Mouse (Mus musculus) urinary bladder, postnatal 25 days (tissue): ENCODE measurements around the gene B9d2.
A peak's percentile ranks its signal among the peaks of the same experiment; 100 is the strongest.
"Not testable (repeated sequence)": the region's sequence is repeated elsewhere in the genome, so short reads cannot be mapped to it uniquely, and the experiment has no call there.

Source experiments
- DNase-seq: peaks from one replicate; pipeline ENCODE4 v3.0.0; 2022; ENCODE audit warnings: low spot score

The B9d2 gene

DNA sequence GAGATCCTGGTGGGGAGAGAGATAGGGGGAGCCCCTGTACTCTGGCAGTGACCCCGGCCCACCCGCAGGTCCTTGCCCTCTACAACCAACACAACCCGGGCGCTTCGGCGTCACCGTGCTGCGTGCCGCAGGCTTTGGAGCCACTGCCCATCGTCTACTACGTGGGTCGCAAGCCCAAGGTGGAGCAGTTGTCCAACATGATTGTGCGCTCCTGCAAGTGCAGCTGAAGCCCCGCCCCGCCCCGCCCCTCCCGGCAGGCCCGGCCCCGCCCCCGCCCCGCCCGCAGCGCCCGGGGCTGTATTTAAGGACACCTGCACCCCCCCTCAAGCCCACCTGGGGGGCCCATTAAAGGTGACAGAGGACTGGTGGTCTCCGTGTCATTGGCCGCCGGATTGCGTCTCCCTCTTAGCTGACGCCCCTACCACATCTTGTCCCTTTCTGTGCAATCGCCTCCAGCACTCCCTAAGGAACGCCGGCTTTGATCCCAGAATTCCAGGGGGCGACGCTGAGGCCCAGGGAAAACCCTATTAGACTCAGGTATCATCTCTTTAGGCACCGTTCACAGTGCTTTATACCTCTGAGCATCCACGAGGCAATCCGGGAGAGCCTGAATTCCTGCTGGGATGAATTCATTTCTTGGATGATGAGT is 24.3 kb downstream of the B9d2 start:
- no peak for DNase-seq

DNA sequence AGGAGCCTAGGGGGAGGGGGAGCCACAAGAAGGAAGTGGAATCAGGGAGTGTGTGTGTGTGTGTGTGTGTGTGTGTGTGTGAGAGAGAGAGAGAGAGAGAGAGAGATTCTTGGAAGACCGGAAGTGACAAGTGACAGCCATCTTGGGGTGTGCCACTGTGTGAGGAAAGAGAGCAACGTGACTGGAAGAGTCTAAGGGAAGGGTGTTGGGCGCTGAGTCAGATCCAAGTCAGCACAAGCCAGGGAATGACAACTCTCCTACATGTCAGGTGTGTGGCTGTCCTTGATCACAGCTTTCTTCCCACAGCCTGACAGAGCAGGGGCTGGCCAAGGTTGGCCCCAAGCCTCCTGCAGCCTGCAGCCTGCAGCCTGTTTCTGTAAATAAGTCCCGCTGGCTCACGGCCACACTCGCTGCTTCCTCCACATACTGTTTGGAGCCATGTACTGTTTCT is 25.2 kb downstream of the B9d2 start:
- peak; percentile 26 for DNase-seq

DNA sequence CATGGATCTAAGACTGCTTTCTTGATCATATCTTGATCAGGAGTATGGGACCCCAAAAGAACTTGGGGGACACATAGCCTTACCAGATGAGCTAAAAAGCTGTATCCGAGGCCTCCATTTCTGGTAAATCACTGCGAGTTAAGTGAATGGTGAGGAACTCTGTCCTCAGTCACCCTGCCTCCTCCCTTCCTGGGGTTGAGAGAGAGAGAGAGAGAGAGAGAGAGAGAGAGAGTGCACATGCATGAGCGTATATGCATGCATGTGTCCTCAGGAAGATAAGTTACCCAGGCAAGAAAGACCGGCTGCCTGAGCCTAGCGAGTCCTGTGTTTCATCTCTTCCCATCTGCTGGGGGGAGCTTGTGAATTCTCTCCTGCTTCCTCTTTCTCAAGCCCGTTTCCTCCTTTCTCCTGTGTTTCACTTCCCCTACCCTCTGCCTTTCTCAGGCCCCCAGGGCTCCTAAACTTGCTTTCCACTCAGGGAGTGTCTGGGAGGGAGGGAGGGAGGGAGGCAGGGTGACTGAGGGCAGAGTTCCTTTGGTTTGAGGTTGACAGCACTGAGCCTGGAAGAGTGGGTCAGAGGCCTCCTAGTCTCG is 26.1 kb downstream of the B9d2 start:
- DNase-seq, result no peak

DNA sequence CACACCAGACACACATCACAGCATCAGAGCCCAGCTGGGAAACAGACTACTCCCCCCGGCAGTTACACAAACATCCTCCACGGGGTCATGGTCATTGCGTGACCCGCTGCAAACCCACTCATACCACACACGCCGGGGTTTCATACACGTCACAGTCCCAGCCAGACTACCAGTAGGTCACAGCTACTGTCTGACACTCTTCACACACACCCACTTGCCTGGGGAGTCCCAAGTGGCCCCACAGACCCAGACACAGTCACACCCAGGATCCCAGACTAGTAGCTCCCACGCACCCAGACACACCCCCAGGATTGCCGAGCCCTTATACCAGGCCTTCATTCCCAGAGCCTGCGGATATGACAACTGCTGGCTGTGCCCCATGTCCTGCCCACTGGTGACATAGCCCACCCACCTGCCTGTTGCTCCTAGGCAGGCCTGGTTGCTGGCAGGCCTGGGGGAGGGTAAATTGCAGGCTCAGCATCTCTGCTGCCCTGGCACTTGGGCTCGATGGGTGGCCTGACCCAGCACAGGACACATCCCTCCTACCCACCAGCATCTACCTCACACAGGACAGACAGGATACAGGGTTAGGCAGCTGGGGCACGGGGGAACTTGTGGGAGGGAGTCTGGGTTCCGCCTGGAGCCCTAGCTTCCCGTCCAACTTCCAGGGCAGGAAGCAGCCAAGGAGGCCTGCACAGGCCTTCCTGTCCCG is 27.2 kb downstream of the B9d2 start:
- no peak for DNase-seq

DNA sequence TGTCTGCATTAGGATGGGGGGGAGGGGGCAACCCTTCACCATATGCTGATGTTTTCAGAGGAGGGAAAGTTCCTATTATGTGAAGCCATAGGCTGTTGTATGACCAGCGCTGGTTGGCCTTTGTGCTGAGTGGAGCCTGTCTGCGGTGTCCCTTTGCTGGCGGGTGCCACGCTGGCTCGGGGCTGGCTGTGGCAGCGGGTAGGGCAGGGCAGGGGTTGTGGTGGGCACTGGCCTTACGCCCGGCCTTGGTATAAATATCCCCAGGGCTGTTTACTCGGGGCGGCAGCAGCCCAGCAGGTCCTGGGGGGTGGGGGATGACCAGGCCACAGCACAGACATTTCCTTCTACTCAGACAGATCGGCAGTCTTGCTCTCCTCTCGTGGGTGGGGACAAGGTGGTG is 29.4 kb downstream of the B9d2 start:
- DNase-seq, result no peak

DNA sequence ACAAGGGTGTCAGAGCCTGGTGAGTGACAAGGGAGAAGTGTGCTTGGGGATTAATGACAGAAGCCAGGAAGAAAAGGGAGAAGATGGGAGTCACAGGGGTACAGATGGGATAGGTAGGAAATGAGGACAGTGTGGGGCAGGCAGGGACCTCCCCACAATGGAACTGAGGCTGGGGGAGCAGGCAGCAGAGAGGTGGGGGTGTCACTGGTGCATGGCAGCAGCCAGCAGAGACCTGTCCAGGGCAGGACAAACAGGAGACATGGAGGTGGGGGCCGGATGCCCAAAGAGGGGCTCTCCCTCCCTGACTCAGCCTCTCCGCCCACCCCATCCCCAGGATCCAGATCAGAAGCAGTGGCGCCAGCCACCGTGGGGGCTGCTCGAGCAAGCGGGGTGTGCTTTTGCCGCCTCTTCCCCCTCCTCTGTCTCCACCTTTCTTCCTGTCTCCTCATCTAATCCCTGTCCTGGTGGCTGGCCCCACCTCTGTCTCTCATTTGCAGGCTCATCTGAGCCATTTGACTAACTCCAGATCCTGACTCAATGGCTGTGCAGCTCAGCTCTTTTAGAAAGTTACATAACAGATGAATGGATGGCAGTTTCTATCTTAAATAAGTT is 30.0 kb downstream of the B9d2 start:
- no peak for DNase-seq

DNA sequence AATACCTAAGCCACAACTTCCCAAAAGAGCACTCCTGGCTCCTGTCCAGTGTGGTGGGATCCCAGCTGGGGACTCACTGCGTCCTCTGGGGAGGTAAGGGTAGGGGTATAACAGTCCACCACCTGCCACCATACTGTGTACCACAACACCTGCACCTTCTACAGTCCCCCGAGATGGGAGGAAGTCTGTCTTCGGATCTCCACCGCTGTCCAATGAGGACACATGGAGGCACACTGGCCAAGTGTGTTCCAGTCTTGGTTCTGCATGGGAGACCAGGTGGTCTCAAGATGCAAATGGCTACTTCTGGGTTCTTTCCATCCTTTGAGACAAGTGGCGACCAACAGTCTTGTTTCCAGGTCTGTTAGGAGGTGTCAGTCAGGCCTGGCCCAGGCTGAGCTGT is 30.6 kb downstream of the B9d2 start:
- no peak for DNase-seq

DNA sequence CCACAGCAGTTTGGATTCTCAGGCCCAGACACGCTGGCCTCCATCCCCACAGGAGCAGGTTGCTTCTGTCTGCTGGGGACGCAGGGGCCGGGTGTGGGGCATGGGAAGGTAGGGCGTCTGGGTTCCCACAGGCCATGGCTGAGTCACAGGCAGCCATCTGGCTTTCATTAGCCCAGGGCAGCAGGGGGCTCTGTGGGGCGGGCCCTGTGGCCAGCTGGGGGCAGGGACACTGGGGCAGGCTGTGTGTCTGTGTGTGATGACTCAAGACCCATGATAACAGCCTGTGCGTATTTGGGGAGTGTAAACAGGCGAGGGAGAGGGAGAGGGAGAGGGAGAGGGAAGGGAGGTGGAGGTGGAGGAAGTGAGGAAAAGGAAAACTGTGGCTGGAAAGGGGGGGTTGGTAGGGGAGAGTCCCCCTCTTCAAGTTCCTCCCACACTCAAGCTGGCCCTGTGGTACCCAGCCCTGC is 31.2 kb downstream of the B9d2 start:
- peak; percentile 58 for DNase-seq

DNA sequence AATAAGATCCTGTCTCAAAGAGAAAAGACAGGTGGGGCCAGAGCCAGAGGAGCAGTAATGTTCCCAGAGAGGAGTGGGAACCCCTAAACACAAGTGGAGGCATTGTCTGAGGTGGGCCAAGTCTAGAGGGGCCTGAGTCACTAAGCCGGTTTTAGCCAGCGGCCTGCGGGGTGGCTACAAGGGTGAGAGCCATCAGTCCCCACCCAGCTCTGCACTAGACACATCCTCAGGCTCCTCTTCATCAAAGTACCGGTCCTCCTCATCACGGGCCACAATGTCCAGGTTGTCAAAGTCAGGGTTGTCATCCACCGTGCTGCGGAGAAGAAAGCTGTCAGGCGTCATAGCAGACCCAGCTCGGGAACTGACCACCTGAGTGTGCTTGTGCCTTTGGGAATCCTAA is 32.2 kb downstream of the B9d2 start:
- DNase-seq, result no peak

DNA sequence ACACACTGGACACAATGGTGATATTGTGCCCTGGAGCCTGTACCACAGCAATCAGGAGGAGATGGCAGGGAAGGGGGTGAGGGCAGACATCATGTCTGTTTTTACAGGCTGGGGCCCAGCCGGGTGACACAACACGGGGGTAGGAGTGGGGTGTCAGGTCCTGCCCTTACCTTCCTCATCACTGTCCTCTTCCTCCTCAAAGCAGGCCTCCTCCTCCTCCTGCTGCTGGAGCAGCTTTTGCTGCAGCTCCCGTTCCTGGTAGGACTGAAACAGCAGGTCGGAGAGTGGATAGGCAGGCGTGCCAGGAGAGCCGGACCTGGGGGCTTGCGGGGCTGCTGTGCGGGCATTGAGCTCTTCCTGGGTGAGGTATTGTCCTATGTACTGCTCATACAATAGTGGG is 34.0 kb downstream of the B9d2 start:
- no peak for DNase-seq

DNA sequence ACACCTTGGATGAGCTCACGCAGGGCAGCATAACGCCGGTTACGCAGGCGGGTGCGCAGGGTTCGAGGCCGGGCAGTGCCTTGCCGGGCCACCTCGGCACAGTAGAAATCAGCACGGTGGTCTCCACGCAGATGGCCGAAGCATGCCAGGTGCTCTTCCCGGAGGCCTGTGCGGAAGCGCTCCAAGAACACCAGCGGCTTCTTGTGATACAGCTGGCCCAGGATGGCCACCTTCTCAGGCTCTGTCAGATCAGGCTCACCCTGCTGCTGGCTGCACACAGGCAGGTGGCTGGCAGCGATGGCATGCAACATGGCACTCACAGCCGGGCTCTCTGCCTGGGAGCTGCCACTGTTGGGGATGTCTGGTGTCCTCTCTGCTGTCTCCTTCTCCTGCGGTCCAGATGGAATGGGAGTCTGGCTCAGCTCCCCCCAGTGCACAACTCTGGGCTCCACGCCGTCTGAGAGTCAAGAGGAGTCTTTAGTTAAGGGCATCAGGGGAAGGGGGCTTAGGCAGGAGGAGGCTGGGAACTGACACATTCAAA is 35.2 kb downstream of the B9d2 start:
- DNase-seq, result no peak

DNA sequence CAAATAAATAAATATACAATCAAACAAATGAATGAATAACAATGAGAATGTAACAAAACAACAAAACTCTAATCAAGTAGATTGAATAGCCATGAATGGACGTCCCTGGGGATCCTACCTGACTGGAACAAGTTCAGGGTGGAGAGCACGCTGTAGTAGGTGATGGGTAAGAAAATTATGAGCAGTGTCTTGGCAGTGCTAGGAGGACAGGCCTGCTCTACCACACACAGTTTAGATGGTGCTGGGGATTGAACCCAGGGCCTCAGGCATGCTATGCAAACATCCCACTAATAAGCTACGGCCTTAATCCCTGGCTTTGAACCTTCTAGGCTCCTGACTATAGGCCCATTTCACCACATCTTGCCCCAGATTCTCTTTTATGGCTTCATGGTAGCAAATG is 36.9 kb downstream of the B9d2 start:
- no peak for DNase-seq

DNA sequence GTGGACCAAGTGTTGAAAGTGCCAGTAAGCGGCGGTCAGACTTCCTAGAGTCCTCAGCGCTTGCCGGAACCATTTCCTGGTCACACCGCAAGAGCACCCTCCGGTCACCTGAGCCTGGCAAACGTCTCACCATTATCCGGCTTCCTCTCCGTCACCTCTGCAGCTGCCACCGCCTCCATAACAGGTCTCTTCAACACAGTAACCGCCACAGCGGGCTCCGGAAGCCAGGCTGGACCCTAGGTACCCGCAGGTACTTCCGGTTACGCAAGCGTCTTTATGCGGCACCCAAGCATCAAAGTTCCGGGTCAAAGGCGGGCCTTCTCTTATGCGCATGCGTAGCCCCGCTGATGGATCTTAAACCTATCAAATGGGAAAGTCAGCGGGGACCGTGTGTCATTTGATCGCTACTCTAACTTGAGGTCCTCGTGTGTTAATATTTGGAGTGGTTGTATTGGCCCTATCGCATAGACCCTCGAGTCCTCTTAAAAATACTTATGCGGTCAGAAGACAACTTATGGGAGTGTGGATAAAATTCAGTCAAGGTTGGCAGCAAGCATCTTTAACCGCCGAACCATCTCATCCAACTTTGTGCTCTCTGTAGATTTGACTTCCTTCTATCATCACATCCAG is 38.3 kb downstream of the B9d2 start, which contains the start of gene Ccdc97:
Gene Ccdc97 (minus strand): TSS at position 301 of the 630 bp plus-strand sequence.
- peak; percentile 85 for DNase-seq

DNA sequence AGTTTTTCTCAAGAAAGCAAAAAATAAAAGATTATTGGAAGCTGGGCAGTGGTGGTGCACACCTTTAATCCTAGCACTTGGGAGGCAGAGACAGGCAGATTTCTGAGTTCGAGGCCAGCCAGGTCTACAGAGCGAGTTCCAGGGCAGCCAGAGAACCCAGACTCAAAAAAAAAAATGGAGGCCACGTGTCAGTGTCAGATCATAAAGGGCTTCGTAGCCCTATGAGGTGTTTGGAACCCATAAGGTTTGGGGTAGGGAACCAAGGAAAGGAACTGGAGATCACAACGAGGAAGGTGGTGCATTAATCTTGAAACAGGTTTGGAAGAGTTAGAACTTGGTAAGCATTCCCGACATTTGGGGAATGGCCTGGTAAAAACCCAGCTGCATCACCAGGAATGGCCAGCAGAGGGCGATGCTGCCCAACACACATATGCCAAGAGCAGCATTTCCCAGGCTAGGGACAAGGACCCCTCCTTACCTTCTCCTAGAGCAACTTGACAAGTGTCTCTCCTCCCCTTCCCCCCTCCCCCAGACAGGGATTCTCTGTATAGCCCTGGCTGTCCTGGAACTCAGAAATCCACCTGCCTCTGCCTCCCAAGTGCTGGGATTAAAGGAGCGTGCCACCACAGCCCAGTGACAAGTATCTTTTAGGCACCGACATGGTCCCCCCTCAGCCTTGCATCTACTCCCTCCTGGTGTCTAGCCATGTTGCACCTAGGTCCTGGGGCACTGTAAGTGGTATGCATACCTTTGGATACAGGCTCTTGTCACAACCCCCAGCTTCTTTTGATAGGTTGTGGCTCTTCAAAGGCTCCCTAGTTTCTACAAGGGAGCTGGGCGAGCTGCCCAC is 39.4 kb downstream of the B9d2 start:
- peak; percentile 72 for DNase-seq

DNA sequence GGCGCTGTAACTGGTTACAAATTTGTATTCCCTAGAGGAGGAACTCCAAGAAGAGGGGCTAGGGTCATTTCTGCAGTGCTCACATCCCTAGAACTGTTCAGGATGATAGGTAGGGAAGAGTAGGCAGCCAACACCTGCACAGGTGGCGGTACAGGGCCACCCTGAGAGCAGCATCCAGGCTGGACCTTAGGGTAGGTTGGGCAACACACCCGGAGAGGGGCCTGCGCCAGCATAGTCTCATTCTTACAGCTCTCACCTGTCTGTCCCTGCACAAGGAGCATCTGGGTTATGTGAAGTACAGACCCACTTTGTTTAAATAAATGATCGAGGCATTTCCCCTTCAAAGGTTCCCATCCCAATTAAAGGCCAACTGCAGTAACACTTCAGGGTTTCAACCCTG is 40.2 kb downstream of the B9d2 start:
- no peak for DNase-seq

DNA sequence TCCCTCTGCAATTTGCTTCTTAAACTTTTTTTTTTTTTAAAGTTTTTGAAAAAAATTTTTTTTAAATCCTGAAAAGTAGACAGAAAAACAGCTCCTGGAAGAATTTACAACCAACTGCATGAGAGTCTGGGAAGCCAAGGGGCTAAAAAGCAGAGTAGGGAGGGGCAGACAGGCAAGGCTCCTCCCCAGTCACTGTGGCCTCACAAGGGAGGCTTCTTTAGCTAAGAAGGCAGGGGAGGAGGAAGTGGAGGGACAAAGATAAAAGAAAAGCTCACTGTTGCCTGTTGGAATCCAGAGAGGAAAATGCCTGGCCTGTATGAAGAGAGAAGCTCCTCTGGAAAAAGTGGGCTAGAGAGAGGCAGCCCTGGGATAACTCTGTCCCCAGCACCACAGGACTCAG is 41.2 kb downstream of the B9d2 start:
- DNase-seq, result not testable (repeated sequence)

DNA sequence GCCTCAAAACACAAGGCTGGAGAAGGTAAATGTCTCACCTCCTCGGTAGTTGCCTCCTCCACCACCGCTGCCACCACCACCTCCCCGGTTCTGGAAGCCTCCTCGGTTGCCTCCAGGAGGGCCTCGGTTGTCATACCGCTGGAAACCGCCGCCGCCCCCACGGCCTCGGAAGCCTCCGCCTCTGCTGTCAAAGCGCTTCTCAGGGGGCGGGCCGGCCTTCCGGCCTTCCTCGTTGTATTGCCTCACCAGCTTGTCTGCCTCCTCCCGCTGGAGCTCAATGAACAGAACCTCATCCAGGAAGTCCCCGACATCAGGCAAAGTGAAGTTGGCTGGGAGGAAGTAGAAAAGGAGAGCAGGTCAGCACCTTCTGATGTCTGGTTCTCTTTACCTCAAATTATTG is 45.3 kb downstream of the B9d2 start:
- no peak for DNase-seq

DNA sequence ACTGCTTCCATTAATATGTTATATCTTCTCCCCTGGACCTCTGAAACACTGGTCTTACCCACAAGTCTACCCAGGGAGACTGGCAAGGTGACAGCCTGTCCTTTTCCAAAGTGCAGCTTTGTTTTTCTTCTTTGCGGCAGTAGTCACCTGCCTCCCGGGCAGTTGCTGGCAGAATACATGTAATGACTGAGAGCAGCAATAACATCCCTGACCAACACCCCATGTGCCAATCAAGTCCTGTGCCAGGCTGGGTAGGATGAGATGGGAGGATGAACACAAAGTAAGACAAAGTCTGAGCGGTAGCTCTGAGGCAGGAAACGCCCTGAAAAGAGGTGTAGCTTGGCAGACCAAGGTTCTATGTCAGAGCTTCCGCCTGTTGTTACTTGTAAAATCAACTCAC is 47.2 kb downstream of the B9d2 start:
- DNase-seq, result no peak

DNA sequence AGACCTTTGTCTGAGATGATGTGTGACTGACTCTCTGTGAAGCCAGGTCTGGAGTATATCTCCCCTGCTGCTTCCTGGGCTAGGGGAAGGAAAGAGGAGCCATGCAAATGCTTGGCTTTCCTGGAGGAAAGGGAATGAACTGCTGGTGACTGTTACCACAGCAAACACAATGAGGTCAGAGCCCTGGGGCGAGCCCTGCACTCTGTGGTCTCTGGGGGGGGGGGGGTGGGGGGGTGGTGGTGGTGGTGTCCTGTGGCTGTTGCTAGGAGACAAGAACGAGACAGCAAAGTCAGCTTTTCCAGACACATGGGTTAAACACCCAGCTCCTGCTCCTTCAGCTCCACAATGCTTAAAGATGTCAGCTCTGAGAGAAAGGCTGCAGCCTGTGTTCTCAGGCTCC is 48.8 kb downstream of the B9d2 start:
- DNase-seq, result no peak

DNA sequence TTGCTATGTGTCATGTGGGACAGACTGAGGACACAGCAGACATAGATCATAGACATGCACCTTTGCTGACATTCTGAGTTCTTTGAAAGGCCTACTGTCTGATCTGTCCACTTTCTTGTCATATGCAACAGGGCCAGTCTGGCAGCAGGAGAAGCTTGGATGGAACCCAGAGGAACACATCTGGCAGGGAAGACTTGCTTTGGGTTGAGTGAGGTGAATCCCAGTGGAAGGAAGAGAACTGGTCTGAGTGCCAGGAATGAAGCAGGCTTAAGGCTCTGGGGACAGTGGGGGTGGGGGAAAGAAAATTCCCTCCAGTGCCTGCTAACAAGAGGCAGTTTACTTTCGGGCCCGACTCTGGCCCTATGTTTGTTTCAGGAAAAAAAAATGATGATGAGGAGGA is 49.3 kb downstream of the B9d2 start:
- no peak for DNase-seq
